Mouse (Mus musculus): ENCODE measurements around the gene Tmem117. TPM values are rescaled to one million over a fixed set of nuclear protein-coding genes. Genes with fewer than 3 reads are reported as not detected.

The Tmem117 gene
- polyA plus RNA-seq, 1 experiment from 2014 or later, result 17.8 TPM

- no peak overlapping the region for H3K9ac ChIP-seq (ENCODE audit: low read depth, low read length)
- H3K27me3 ChIP-seq (ENCODE audit: control insufficient read depth, insufficient read depth, low read depth, low read length), result no peaks in the 10 kb centered on the region
These were observed 35.4 kb upstream of the Tmem117 start for GRCm38 (mm10) chr15:94593586-94593985.

GRCm38 (mm10) chr15:94600145-94600707 lies 28.8 kb upstream of the Tmem117 start:
- ATAC-seq, result no peak
- no peak overlapping the region for H3K4me2 ChIP-seq (ENCODE audit: low read length)
- H3K36me3 ChIP-seq (ENCODE audit: control insufficient read depth, insufficient read depth, low read length), result no peaks in the 10 kb centered on the region
- H3K27ac ChIP-seq (ENCODE audit: low read length), result no peak overlapping the region
- no peaks in the 10 kb centered on the region for H3K27me3 ChIP-seq (ENCODE audit: control insufficient read depth, insufficient read depth, low read depth, low read length)
- no peak overlapping the region for H3K4me3 ChIP-seq (ENCODE audit: low read depth, low read length)
- H3K9me3 ChIP-seq (replicated peaks; ENCODE audit: control insufficient read depth, low read length, poor library complexity, severe bottlenecking), result no peaks in the 10 kb centered on the region
- 83% methylated on average over 11 of the region's 11 CpGs for WGBS
- no peaks in the 10 kb centered on the region for H3K4me1 ChIP-seq (ENCODE audit: control insufficient read depth, insufficient read depth, low read length)
- no peak overlapping the region for H3K9ac ChIP-seq (ENCODE audit: low read depth, low read length)

More at GRCm38 (mm10) chr15:94593586-94593985, 35.4 kb upstream of the Tmem117 start:
- Histone ChIP-seq H3K4me3 (ENCODE audit: low read depth, low read length) (no peak overlapping the region), H3K4me1 (ENCODE audit: control insufficient read depth, insufficient read depth, low read length) (no peaks in the 10 kb centered on the region; the same call in 1 of the 2 replicates), H3K36me3 (ENCODE audit: control insufficient read depth, insufficient read depth, low read length) (no peaks in the 10 kb centered on the region), H3K4me2 (ENCODE audit: low read length) (no peak overlapping the region), H3K9me3 (replicated peaks; ENCODE audit: control insufficient read depth, low read length, poor library complexity, severe bottlenecking) (no peaks in the 10 kb centered on the region), H3K27ac (ENCODE audit: low read length) (no peak overlapping the region)
- WGBS, result 84% methylated on average over 1 of the region's 1 CpGs
- ATAC-seq, result no peak

- Histone ChIP-seq H3K4me3 (ENCODE audit: low read depth, low read length) (no peak overlapping the region), H3K36me3 (ENCODE audit: control insufficient read depth, insufficient read depth, low read length) (no peaks in the 10 kb centered on the region), H3K4me1 (ENCODE audit: control insufficient read depth, insufficient read depth, low read length) (no peaks in the 10 kb centered on the region), H3K27me3 (ENCODE audit: control insufficient read depth, insufficient read depth, low read depth, low read length) (no peaks in the 10 kb centered on the region), H3K9ac (ENCODE audit: low read depth, low read length) (no peak overlapping the region), H3K27ac (ENCODE audit: low read length) (no peak overlapping the region), H3K4me2 (ENCODE audit: low read length) (no peak overlapping the region), H3K9me3 (replicated peaks; ENCODE audit: control insufficient read depth, low read length, poor library complexity, severe bottlenecking) (no peaks in the 10 kb centered on the region)
- no peak for ATAC-seq
- WGBS, result 26% methylated on average over 3 of the region's 3 CpGs
These were observed 27.7 kb upstream of the Tmem117 start for GRCm38 (mm10) chr15:94601339-94601738.

- WGBS, result 84% methylated on average over 3 of the region's 3 CpGs
- H3K4me2 ChIP-seq (ENCODE audit: low read length), result no peak overlapping the region
- no peak for ATAC-seq
These were observed 26.6 kb upstream of the Tmem117 start for GRCm38 (mm10) chr15:94602441-94602840.

GRCm38 (mm10) chr15:94607768-94608167 lies 21.3 kb upstream of the Tmem117 start:
- no peak for ATAC-seq
- Histone ChIP-seq H3K4me2 (ENCODE audit: low read length) (no peak overlapping the region), H3K9ac (ENCODE audit: low read depth, low read length) (no peak overlapping the region), H3K27me3 (ENCODE audit: control insufficient read depth, insufficient read depth, low read depth, low read length) (no peaks in the 10 kb centered on the region), H3K4me1 (ENCODE audit: control insufficient read depth, insufficient read depth, low read length) (no peaks in the 10 kb centered on the region), H3K9me3 (replicated peaks; ENCODE audit: control insufficient read depth, low read length, poor library complexity, severe bottlenecking) (no peaks in the 10 kb centered on the region), H3K27ac (ENCODE audit: low read length) (no peak overlapping the region), H3K4me3 (ENCODE audit: low read depth, low read length) (no peak overlapping the region), H3K36me3 (ENCODE audit: control insufficient read depth, insufficient read depth, low read length) (no peaks in the 10 kb centered on the region)
- 93% methylated on average over 8 of the region's 8 CpGs for WGBS

More at GRCm38 (mm10) chr15:94602441-94602840, 26.6 kb upstream of the Tmem117 start:
- no peaks in the 10 kb centered on the region for H3K27me3 ChIP-seq (ENCODE audit: control insufficient read depth, insufficient read depth, low read depth, low read length)
- no peaks in the 10 kb centered on the region for H3K9me3 ChIP-seq (replicated peaks; ENCODE audit: control insufficient read depth, low read length, poor library complexity, severe bottlenecking)
- no peaks in the 10 kb centered on the region for H3K4me1 ChIP-seq (ENCODE audit: control insufficient read depth, insufficient read depth, low read length)
- H3K4me3 ChIP-seq (ENCODE audit: low read depth, low read length), result no peak overlapping the region
- H3K9ac ChIP-seq (ENCODE audit: low read depth, low read length), result no peak overlapping the region
- H3K36me3 ChIP-seq (ENCODE audit: control insufficient read depth, insufficient read depth, low read length), result no peaks in the 10 kb centered on the region
- H3K27ac ChIP-seq (ENCODE audit: low read length), result no peak overlapping the region

- WGBS, result 93% methylated on average over 11 of the region's 11 CpGs
- Histone ChIP-seq H3K4me3 (ENCODE audit: low read depth, low read length) (no peak overlapping the region), H3K9ac (ENCODE audit: low read depth, low read length) (no peak overlapping the region), H3K4me1 (ENCODE audit: control insufficient read depth, insufficient read depth, low read length) (no peaks in the 10 kb centered on the region), H3K36me3 (ENCODE audit: control insufficient read depth, insufficient read depth, low read length) (no peaks in the 10 kb centered on the region), H3K27me3 (ENCODE audit: control insufficient read depth, insufficient read depth, low read depth, low read length) (no peaks in the 10 kb centered on the region), H3K4me2 (ENCODE audit: low read length) (no peak overlapping the region), H3K27ac (ENCODE audit: low read length) (no peak overlapping the region), H3K9me3 (replicated peaks; ENCODE audit: control insufficient read depth, low read length, poor library complexity, severe bottlenecking) (no peaks in the 10 kb centered on the region)
- no peak for ATAC-seq
These were observed 13.0 kb upstream of the Tmem117 start for GRCm38 (mm10) chr15:94616036-94616435.

GRCm38 (mm10) chr15:94620909-94621308 lies 8.1 kb upstream of the Tmem117 start:
- H3K4me2 ChIP-seq (ENCODE audit: low read length), result no peak overlapping the region
- H3K9ac ChIP-seq (ENCODE audit: low read depth, low read length), result no peak overlapping the region
- no peaks in the 10 kb centered on the region for H3K27me3 ChIP-seq (ENCODE audit: control insufficient read depth, insufficient read depth, low read depth, low read length)
- H3K27ac ChIP-seq (ENCODE audit: low read length), result no peak overlapping the region
- ATAC-seq, result no peak
- no peaks in the 10 kb centered on the region for H3K9me3 ChIP-seq (replicated peaks; ENCODE audit: control insufficient read depth, low read length, poor library complexity, severe bottlenecking)
- H3K36me3 ChIP-seq (ENCODE audit: control insufficient read depth, insufficient read depth, low read length), result no peaks in the 10 kb centered on the region
- no peaks in the 10 kb centered on the region for H3K4me1 ChIP-seq (ENCODE audit: control insufficient read depth, insufficient read depth, low read length)
- H3K4me3 ChIP-seq (ENCODE audit: low read depth, low read length), result no peak overlapping the region

- Histone ChIP-seq H3K9ac (ENCODE audit: low read depth, low read length) (peak overlapping the region; percentile 91), H3K9me3 (replicated peaks; ENCODE audit: control insufficient read depth, low read length, poor library complexity, severe bottlenecking) (no peaks in the 10 kb centered on the region), H3K4me1 (ENCODE audit: control insufficient read depth, insufficient read depth, low read length) (no peaks in the 10 kb centered on the region), H3K4me3 (ENCODE audit: low read depth, low read length) (peak overlapping the region; percentile 77), H3K4me2 (ENCODE audit: low read length) (peak overlapping the region; percentile 94), H3K27me3 (ENCODE audit: control insufficient read depth, insufficient read depth, low read depth, low read length) (no peaks in the 10 kb centered on the region; the same call in 1 of the 2 replicates), H3K36me3 (ENCODE audit: control insufficient read depth, insufficient read depth, low read length) (no peaks in the 10 kb centered on the region), H3K27ac (ENCODE audit: low read length) (no peak overlapping the region; the same call in 1 of the 2 replicates)
- 58% methylated on average over 2 of the region's 2 CpGs for WGBS
- ATAC-seq, result peak; percentile 60; the same call in 1 of the 2 replicates
These were observed 586 bp upstream of the Tmem117 start for GRCm38 (mm10) chr15:94628463-94628829.

GRCm38 (mm10) chr15:94630553-94630952 lies 1.5 kb downstream of the Tmem117 start:
- no peaks in the 10 kb centered on the region for H3K36me3 ChIP-seq (ENCODE audit: control insufficient read depth, insufficient read depth, low read length)
- H3K27me3 ChIP-seq (ENCODE audit: control insufficient read depth, insufficient read depth, low read depth, low read length), result no peaks in the 10 kb centered on the region; the same call in 1 of the 2 replicates
- H3K9ac ChIP-seq (ENCODE audit: low read depth, low read length), result no peak overlapping the region
- no peak overlapping the region for H3K4me2 ChIP-seq (ENCODE audit: low read length)
- H3K4me3 ChIP-seq (ENCODE audit: low read depth, low read length), result no peak overlapping the region
- 87% methylated on average over 4 of the region's 4 CpGs for WGBS
- H3K4me1 ChIP-seq (ENCODE audit: control insufficient read depth, insufficient read depth, low read length), result no peaks in the 10 kb centered on the region
- H3K9me3 ChIP-seq (replicated peaks; ENCODE audit: control insufficient read depth, low read length, poor library complexity, severe bottlenecking), result no peaks in the 10 kb centered on the region
- no peak for ATAC-seq
- no peak overlapping the region for H3K27ac ChIP-seq (ENCODE audit: low read length)

Data from midbrain, embryonic 16.5 days (tissue).